Mouse (Mus musculus) G1E (cell line): ENCODE results near the gene Thsd4.

ENCODE experiments used
- CTCF ChIP-seq: IDR thresholded peaks from 2 replicates; pipeline ENCODE4 v1.5.1; 2012; ENCODE audit warnings: low read depth, low read length, inconsistent platforms, mixed read lengths
- GATA1 ChIP-seq: IDR thresholded peaks from 2 replicates; pipeline ENCODE4 v1.6.1; 2012; ENCODE audit warnings: borderline replicate concordance, low read length, inconsistent platforms, mixed read lengths
- GATA2 ChIP-seq: IDR thresholded peaks from 2 replicates; pipeline ENCODE4 v1.6.1; 2012; ENCODE audit warnings: low read depth, low read length, inconsistent platforms, borderline replicate concordance
- TAL1 ChIP-seq: conservative IDR thresholded peaks from 2 replicates; pipeline ENCODE4 v1.6.1; 2012; ENCODE audit warnings: low read depth, low read length, inconsistent platforms, mixed read lengths

- no peak for TF ChIP-seq CTCF
- TF ChIP-seq TAL1 = no peak
- no peak for TF ChIP-seq GATA2
- TF ChIP-seq GATA1 = no peak
Measured at GRCm38 (mm10) chr9:60226155-60226554, 295.7 kb downstream of the Thsd4 start.
